Mouse (Mus musculus) ovary, postnatal 14 days (tissue): ENCODE data around the gene Slc6a15.
A peak's percentile ranks its signal among the peaks of the same experiment; 100 is the strongest.

Experiments used
- DNase-seq: peaks from one replicate; pipeline ENCODE4 v3.0.0; 2022; ENCODE audit warnings: low spot score

The Slc6a15 gene

DNA sequence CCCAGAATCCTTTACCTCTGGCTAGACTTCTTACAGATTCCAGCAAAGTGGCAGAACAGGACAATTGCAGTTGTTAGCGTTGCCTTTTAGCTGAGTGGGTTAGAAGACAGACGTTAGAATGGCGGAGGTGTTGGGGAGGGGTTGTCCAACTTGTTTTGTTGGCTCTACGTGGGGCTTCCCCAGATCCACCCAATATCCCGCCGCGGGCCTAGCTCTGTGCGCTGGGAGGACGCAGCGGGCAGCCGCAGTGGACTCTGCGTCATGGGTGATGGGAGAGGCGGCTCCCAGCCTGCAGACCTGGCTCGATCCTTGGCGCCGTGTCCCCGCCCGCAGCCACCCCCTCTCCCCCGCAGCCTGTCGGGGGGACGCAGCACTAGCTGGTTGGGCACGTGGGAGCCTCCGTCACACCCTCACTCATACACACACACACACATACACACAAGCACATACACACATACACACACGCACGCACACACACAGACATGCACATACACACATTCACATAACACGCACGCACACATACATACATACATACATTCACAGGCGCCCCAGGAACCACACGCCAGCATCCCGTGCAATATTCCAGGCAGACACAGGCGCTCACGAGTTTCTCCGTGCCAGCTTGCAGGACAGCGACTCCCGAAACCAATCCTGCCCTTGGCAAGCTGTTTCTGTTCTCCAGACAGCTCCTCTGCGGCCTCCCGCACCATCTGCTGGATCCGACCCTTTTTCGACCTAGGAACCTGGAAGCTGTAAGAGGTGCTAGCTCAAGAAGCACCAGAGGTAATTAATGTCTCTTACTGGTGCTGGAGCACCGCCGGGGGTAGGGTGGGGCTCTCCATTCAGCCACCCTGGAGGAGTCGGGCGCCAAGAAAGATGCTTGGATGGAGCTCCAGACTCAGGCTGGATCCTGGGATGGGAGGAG is at the start of gene Slc6a15:
TSS of gene Slc6a15 (plus strand) at position 413 of the 925 bp plus-strand sequence.
- no peak for DNase-seq

DNA sequence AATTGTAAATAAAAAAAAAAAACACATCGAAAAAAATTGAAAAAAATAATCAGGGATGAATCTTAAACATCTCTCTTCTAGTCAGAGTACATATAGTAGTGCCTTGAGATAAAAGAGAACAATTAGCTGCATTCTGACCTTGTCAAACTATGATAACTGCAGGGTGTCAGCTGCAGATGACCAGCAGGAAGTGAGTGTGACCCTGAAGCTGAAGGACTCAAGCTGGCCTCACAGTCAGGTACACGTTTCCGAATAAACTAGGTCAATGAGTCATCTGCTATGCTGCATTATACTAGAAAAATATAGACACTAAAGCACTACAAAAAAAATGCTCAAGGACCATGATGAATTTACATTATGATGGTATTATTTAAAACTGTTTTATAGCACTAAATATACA is 45.6 kb upstream of the Slc6a15 start:
- DNase-seq: no peak

- DNase-seq: no peak
These were observed 44.2 kb upstream of the Slc6a15 start for GRCm38 (mm10) chr10:103323386-103323785.

- no peak for DNase-seq
These were observed 33.3 kb upstream of the Slc6a15 start for GRCm38 (mm10) chr10:103334306-103334705.

GRCm38 (mm10) chr10:103339928-103340327 is 27.7 kb upstream of the Slc6a15 start:
- DNase-seq: no peak

GRCm38 (mm10) chr10:103346797-103347196 is 20.8 kb upstream of the Slc6a15 start:
- no peak for DNase-seq

DNA sequence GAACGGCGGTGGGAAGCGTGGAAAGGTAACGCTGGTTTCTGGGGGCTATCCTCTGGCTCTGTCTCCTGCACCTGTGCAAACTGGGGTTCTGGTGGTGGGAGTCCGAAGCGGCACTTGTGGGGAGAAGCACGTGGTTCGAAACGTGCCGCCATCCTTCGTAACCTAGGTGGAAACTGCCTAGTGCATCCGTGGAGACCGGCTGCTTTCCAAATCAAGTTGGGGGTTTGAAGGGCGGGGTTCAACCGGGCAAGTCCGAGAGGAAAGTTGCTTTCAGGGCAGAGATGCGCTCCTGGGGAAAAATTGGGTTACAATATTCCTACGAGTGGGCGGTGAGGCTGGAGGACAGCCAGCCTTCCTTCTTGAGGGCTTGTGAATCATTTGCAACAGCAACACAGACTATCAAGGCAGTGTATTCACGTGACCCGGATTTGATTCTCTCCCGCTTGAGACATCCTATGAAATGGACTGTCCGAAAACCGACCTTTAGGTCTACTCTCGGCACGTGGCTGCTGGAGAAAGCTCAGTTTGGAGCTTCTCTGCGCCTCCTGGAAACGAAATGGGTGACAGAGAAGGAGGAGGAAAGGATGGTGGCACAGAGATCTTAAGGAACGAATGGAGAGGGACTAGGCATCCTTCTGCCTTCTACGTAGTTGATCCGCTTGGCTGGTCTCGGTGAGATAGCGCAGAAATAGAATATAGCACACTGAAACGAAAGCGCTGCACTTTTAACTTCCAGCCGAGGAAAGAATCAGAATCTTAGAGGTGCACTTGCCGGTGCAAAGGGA is 905 bp downstream of the Slc6a15 start:
- DNase-seq: no peak

- DNase-seq: peak; percentile 25
These were observed 1.5 kb downstream of the Slc6a15 start for GRCm38 (mm10) chr10:103369081-103369420.

GRCm38 (mm10) chr10:103402171-103402570 is 34.6 kb downstream of the Slc6a15 start:
- peak; percentile 2 for DNase-seq

- DNase-seq: no peak
These were observed 60.1 kb downstream of the Slc6a15 start for GRCm38 (mm10) chr10:103427717-103428116.

- no peak for DNase-seq
These were observed 75.0 kb downstream of the Slc6a15 start for GRCm38 (mm10) chr10:103442588-103442987.

DNA sequence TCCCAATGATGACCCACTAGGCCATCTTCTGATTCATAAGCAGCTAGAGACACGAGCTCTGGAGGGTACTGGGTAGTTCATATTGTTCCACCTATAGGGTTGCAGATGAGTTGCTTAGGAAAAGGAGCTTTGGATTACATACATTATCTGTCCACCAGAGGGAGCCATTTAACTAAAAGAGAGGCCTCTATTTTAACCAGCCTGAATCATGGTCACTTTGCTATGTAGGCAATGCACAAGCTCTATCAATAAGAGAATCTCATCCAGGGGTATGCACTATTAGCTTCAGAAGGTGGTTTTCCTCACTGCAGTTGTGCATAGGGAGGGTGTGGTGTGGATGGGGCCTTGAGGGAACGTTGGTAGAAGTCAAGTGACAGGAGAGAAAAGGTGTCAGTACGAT is 75.5 kb downstream of the Slc6a15 start:
- DNase-seq: peak; percentile 33

DNA sequence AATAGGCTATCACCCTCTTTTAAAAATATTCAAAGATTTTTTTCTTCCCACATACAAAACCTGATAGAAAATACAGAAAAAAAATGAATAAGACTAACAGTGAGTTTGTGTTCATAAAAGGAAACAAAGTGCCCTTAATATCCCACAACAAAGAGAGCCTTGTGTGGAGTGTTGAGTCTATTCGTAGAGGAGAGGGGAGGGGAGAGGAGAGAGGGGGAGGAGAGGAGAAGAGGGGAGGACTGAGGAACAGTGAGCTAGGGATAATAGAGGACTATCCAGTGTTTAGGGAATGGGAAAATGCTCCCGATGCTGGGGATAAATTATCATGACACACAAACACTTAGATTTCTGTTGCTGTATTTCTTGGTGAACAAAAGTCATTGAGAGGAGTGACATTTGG is 80.8 kb downstream of the Slc6a15 start:
- DNase-seq: no peak

DNA sequence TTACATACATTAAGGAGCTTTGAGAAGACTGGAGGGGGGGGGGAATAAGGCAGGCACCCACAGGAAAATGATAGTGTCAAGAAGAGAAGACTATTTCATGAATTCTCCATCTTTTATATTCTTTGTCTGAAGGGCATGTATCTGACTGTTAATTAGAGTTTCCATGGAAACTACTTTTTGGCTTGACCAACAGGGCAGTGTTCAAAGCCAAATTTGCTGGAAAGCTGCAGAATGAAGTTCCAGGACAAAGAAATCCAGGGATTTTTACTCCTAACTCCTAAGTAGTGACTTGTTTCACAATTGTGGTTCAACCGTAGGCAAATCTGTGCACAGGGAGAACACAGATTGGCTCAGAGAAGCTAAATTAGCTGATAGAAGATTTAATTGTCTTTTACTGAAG is 90.3 kb downstream of the Slc6a15 start:
- no peak for DNase-seq
